Mouse (Mus musculus) kidney, postnatal 0 days (tissue): Measurements from ENCODE around the gene Nphs1. TPM values are rescaled to one million over a fixed set of nuclear protein-coding genes. Genes with fewer than 3 reads are reported as not detected.

Experiments used
- ATAC-seq: fragments of 200-750 bp; cut with Nextera tagmentation; replicated peaks from 2 replicates; pipeline ENCODE4 v1.8.0; 2017; ENCODE audit warnings: low read depth, moderate number of reproducible peaks, moderate TSS enrichment, moderate library complexity; ENCODE audit not compliant: low FRiP score
- DNase-seq: peaks from one replicate; pipeline ENCODE4 v3.0.0-alpha.2; 2016; ENCODE audit warnings: low spot score
- H3K27ac ChIP-seq: fragments of 300-500 bp; sonication (generic); 2 replicates; pipeline ENCODE4 v1.5.1; 2014; ENCODE audit warnings: mild to moderate bottlenecking
- H3K27me3 ChIP-seq: fragments of 300-500 bp; sonication (generic); 2 replicates; pipeline ENCODE4 v1.6.1; 2014; ENCODE audit warnings: low read length, mixed read lengths; ENCODE audit not compliant: insufficient read depth
- H3K36me3 ChIP-seq: fragments of 300-500 bp; sonication (generic); 2 replicates; pipeline ENCODE4 v1.6.1; 2014; ENCODE audit warnings: low read length, mixed read lengths; ENCODE audit not compliant: insufficient read depth
- H3K4me1 ChIP-seq: fragments of 300-500 bp; sonication (generic); replicated peaks from 2 replicates; pipeline ENCODE4 v1.6.1; 2014; ENCODE audit warnings: antibody characterized with exemption, low read length, mixed read lengths; ENCODE audit not compliant: insufficient read depth
- H3K4me2 ChIP-seq: fragments of 300-500 bp; sonication (generic); 2 replicates; pipeline ENCODE4 v1.6.1; 2014; ENCODE audit warnings: mild to moderate bottlenecking, low read length, moderate library complexity, mixed read lengths
- H3K4me3 ChIP-seq: fragments of 300-500 bp; sonication (generic); replicated peaks from 2 replicates; pipeline ENCODE4 v1.5.1; 2014; ENCODE audit warnings: low read depth, low read length
- H3K9ac ChIP-seq: fragments of 300-500 bp; sonication (generic); 2 replicates; pipeline ENCODE4 v1.6.1; 2014; ENCODE audit warnings: low read depth, low read length
- H3K9me3 ChIP-seq: fragments of 300-500 bp; sonication (generic); replicated peaks from 2 replicates; pipeline ENCODE4 v1.6.1; 2016; ENCODE audit warnings: low read length, inconsistent platforms, mixed read lengths
- CTCF ChIP-seq: IDR thresholded peaks from 2 replicates; pipeline ENCODE4 v1.5.1; 2016; ENCODE audit warnings: antibody characterized with exemption, low read depth, mild to moderate bottlenecking, moderate library complexity
- WGBS: fragments of 180-500 bp; shearing (Covaris S2); extraction: QIAGEN DNeasy Blood & Tissue Kit; methylation state at CpG from one replicate; pipeline ENCODE4 v1.1.7; 2014; 5-methylcytosine and 5-hydroxymethylcytosine counted together
- polyA plus RNA-seq: library from polyadenylated mRNA; unstranded; fragments of >200 nt; fragmentation: Nextera tagmentation; extraction: Ambion mirVana; gene quantifications from 2 replicates; pipeline ENCODE4 v1.2.1, GENCODE M21; 2015

Nphs1 gene
- polyA plus RNA-seq, 1 experiment from 2014 or later: 3.8 TPM

DNA sequence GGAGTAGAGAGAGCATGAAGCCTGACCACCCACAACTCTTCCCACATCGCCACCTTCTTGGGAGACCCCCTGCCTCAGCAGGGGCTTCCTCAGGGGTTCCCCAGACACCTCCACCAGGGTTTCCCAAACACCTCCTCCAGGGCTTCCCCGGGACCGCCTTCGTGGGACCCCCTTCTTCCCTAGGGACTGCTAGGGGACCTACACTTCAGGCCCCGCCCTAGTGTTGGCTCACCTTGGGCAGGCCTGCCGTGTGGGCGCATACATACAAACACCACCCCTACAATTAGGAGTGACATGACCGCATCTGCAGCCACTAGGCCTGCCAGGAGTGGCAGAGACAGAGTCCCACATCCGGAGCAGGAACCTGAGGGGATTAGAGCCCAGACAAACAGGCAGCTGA is 40.3 kb upstream of the Nphs1 start:
- H3K4me2 ChIP-seq: no peak overlapping the region
- no peaks in the 10 kb centered on the region; the same call in 1 of the 2 replicates for H3K9me3 ChIP-seq
- no peak overlapping the region for H3K4me3 ChIP-seq
- H3K9ac ChIP-seq: no peak overlapping the region
- no peak for TF ChIP-seq CTCF
- WGBS: 76% methylated on average over 9 of the region's 9 CpGs
- H3K4me1 ChIP-seq: 0 out of 2 replicates have a peak, but pooled peaks cover 6% of the 10 kb centered on the region
- ATAC-seq (no peak), DNase-seq (no peak)
- no peaks in the 10 kb centered on the region for H3K27me3 ChIP-seq
- H3K36me3 ChIP-seq: no peaks in the 10 kb centered on the region
- no peak overlapping the region for H3K27ac ChIP-seq

GRCm38 (mm10) chr7:30419561-30420499 is 38.3 kb upstream of the Nphs1 start, which contains the start of gene Hcst:
TSS of gene Hcst (minus strand) at chr7:30419854.
- Histone ChIP-seq H3K4me1 (0 out of 2 replicates have a peak, but pooled peaks cover 6% of the 10 kb centered on the region), H3K27me3 (no peaks in the 10 kb centered on the region), H3K4me3 (no peak within 1 kb of the TSS), H3K9ac (no peak within 1 kb of the TSS), H3K4me2 (no peak within 1 kb of the TSS), H3K9me3 (no peaks in the 10 kb centered on the region; the same call in 1 of the 2 replicates), H3K27ac (no peak within 1 kb of the TSS), H3K36me3 (no peaks in the 10 kb centered on the region)
- 63% methylated on average over 10 of the region's 10 CpGs for WGBS
- ATAC-seq (no peak), DNase-seq (no peak)
- TF ChIP-seq CTCF: no peak

DNA sequence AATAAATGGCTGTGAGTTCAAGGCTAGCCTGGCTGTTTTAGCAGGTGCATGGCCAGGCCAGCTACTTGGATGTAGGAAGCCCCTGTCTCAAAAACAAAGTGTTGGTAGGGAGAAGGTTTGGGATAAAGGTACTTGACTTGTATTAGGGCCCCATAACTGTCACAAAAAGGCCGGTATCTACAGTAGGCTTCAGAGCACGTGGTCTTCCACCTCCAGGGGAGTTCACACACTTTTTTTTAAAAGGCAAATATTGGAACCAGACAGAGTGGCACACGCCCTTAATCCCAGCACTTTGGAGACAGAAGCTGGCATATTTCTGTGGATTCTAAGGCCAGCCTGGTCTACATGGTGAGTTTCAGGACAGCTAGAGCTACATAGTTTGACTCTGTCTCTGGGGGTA is 37.4 kb upstream of the Nphs1 start:
- H3K4me3 ChIP-seq: no peak overlapping the region
- H3K27me3 ChIP-seq: no peaks in the 10 kb centered on the region
- H3K9ac ChIP-seq: no peak overlapping the region
- DNase-seq (no peak), ATAC-seq (no peak)
- H3K4me2 ChIP-seq: no peak overlapping the region
- H3K27ac ChIP-seq: no peak overlapping the region
- TF ChIP-seq CTCF: no peak
- 87% methylated on average over 3 of the region's 3 CpGs for WGBS
- H3K9me3 ChIP-seq: no peaks in the 10 kb centered on the region; the same call in 1 of the 2 replicates
- 0 out of 2 replicates have a peak, but pooled peaks cover 6% of the 10 kb centered on the region for H3K4me1 ChIP-seq
- H3K36me3 ChIP-seq: no peaks in the 10 kb centered on the region

GRCm38 (mm10) chr7:30421175-30421889 is 36.8 kb upstream of the Nphs1 start, which contains the start of gene Nfkbid:
TSS of gene Nfkbid (plus strand) at chr7:30421732.
- Histone ChIP-seq H3K4me2 (peak within 1 kb of the TSS; percentile 78), H3K9ac (peak within 1 kb of the TSS; percentile 46), H3K36me3 (no peaks in the 10 kb centered on the region), H3K4me1 (0 out of 2 replicates have a peak, but pooled peaks cover 6% of the 10 kb centered on the region), H3K27me3 (no peaks in the 10 kb centered on the region), H3K27ac (peak within 1 kb of the TSS; percentile 68), H3K9me3 (no peaks in the 10 kb centered on the region; the same call in 1 of the 2 replicates), H3K4me3 (peak within 1 kb of the TSS; percentile 42)
- ATAC-seq (0 out of 2 replicates have a peak, but pooled peaks have one; percentile 30), DNase-seq (peak; percentile 31)
- WGBS: 8% methylated on average over 31 of the region's 31 CpGs
- TF ChIP-seq CTCF: no peak

GRCm38 (mm10) chr7:30421890-30422435 is 36.2 kb upstream of the Nphs1 start:
- no peaks in the 10 kb centered on the region; the same call in 1 of the 2 replicates for H3K9me3 ChIP-seq
- H3K9ac ChIP-seq: peak overlapping the region; percentile 46; the same call in 1 of the 2 replicates
- no peaks in the 10 kb centered on the region for H3K36me3 ChIP-seq
- peak overlapping the region; percentile 42 for H3K4me3 ChIP-seq
- H3K4me2 ChIP-seq: peak overlapping the region; percentile 78
- no peaks in the 10 kb centered on the region for H3K27me3 ChIP-seq
- TF ChIP-seq CTCF: no peak
- WGBS: 0% methylated on average over 45 of the region's 45 CpGs
- DNase-seq (peak; percentile 75), ATAC-seq (peak; percentile 79)
- H3K4me1 ChIP-seq: 0 out of 2 replicates have a peak, but pooled peaks cover 6% of the 10 kb centered on the region
- H3K27ac ChIP-seq: peak overlapping the region; percentile 68
